In the genomic region with DNA sequence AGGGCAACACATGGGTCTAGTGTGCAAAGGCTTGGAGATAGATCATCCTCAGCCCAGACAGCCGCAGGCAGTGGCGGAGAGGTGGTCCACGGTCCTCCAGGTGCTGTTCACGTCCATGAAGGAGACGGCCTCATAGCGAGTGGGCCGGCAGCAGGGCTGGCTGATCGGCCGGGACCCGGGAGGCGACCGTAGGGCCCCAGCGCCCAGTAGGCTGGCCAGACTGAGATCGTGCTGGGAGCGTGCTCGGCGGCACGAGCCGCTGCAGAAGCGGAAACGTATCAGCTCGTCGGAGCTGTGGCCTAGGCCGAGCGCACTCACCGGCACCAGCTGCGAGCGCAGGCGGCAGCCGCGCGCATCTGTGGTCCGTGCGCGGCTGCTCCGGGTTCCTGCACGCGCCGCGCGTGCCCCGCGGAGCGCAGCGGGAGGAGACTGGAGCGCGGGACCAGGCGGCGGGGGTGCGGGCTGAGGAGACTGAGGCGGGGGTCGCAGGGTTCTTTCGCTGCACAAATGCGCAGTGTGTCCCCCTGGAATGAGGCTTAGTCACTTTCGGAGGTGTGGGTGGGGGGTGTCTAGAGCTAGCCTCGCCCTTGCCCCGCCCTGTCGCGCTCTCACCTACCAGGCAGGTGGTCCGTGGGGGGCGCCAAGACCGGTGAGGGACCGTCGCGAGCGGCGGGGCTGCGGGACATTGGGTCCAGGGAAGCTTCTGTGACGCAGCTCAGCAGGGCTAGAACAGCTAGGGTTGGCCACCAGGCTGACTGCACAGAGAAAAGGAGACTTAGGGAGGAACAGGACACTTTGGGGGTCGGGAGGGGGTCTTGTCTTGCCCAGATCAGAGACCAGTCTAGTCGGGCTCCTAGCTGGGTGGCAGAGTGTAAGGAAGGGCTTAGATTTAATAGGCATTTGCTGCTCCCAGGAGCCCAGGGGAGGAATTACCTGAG, we compare ENCODE assay signal across 8 mouse cellular contexts. TPM values are rescaled to one million over a fixed set of nuclear protein-coding genes. Genes with fewer than 3 reads are reported as not detected.
DNase-seq lines count a peak whose midpoint lies in the region.

No protein-coding gene starts in this region.

- peaks cover 14% of the 10 kb centered on the region for H3K9me3 ChIP-seq in megakaryocyte, embryonic 14.5 days

- no peaks in the 10 kb centered on the region for H3K36me3 ChIP-seq in megakaryocyte, embryonic 14.5 days (replicated peaks; ENCODE audit: low read length)

- peak overlapping the region; percentile 91 for H3K4me3 ChIP-seq in megakaryocyte, embryonic 14.5 days (replicated peaks)

- DNase-seq in layer of hippocampus, adult 11-12 months (ENCODE audit: low spot score) = peak; percentile 51
- DNase-seq in layer of hippocampus, adult 9-11 months = no peak
- DNase-seq in cerebellum, adult 9-11 months = peak; percentile 62
- peak; percentile 53 for DNase-seq in forelimb bud, embryonic 11.5 days (ENCODE audit: low read depth, low spot score)
- peak; percentile 60 to 67 for DNase-seq in left cerebral cortex, adult 18-20 months (ENCODE audit: low spot score in 2 of 2)
- DNase-seq in spleen, postnatal 4 days (ENCODE audit: low spot score in 2 of 2) = peak; percentile 28 to 75
- DNase-seq in urinary bladder, postnatal 14 days (ENCODE audit: low spot score) = no peak

- H3K4me1 ChIP-seq in megakaryocyte, embryonic 14.5 days = peaks cover 83% of the 10 kb centered on the region

- peaks cover 64% of the 10 kb centered on the region for H3K27me3 ChIP-seq in megakaryocyte, embryonic 14.5 days (replicated peaks)

RNA-seq across cellular contexts. Expression of gene Artn, which starts 2.7 kb away (rescaled TPM):
- total RNA-seq in left cerebral cortex, adult 18-20 months (2021) = 1 to 10 TPM; 1.7 to 2.5 TPM
- polyA plus RNA-seq in megakaryocyte, embryonic 14.5 days (2012; ENCODE audit: insufficient read depth, low replicate concordance) = 0.74 TPM in 1 of 2 replicates, not detected in the other

RNA-seq across cellular contexts. Expression of gene Ipo13, which starts 12.0 kb away (rescaled TPM):
- 100 to 1,000 TPM; 106 to 125 TPM for total RNA-seq in left cerebral cortex, adult 18-20 months (2021)
- 7.4 and 13.2 TPM in 2 replicates for polyA plus RNA-seq in megakaryocyte, embryonic 14.5 days (2012; ENCODE audit: insufficient read depth, low replicate concordance)

RNA-seq across cellular contexts. Expression of gene Dph2, which starts 35.0 kb away (rescaled TPM):
- 1 to 10 TPM; 9.2 to 9.8 TPM for total RNA-seq in left cerebral cortex, adult 18-20 months (2021)
- polyA plus RNA-seq in megakaryocyte, embryonic 14.5 days (2012; ENCODE audit: insufficient read depth, low replicate concordance) = 3.1 and 9.9 TPM in 2 replicates

RNA-seq across cellular contexts. Expression of gene Atp6v0b, which starts 39.7 kb away (rescaled TPM):
- 100 to 1,000 TPM; 421 to 464 TPM for total RNA-seq in left cerebral cortex, adult 18-20 months (2021)
- polyA plus RNA-seq in megakaryocyte, embryonic 14.5 days (2012; ENCODE audit: insufficient read depth, low replicate concordance) = 395 and 493 TPM in 2 replicates

RNA-seq across cellular contexts. Expression of gene B4galt2, which starts 43.5 kb away (rescaled TPM):
- total RNA-seq in left cerebral cortex, adult 18-20 months (2021) = 10 to 100 TPM; 82.6 to 89.3 TPM
- 1.5 TPM in 1 of 2 replicates, not detected in the other for polyA plus RNA-seq in megakaryocyte, embryonic 14.5 days (2012; ENCODE audit: insufficient read depth, low replicate concordance)

Comparison
In these comparisons a context has a peak if more than half of its experiments do, and no peak if none do; other contexts are left out.
1. DNase-seq: peak in layer of hippocampus, adult 11-12 months (single experiment), cerebellum, adult 9-11 months (single experiment), forelimb bud, embryonic 11.5 days (single experiment), left cerebral cortex, adult 18-20 months (2 of 2) and spleen, postnatal 4 days (2 of 2); none in layer of hippocampus, adult 9-11 months (single experiment) and urinary bladder, postnatal 14 days (single experiment).